Mouse (Mus musculus): ENCODE measurements around the gene 0610009B22Rik.

DNA sequence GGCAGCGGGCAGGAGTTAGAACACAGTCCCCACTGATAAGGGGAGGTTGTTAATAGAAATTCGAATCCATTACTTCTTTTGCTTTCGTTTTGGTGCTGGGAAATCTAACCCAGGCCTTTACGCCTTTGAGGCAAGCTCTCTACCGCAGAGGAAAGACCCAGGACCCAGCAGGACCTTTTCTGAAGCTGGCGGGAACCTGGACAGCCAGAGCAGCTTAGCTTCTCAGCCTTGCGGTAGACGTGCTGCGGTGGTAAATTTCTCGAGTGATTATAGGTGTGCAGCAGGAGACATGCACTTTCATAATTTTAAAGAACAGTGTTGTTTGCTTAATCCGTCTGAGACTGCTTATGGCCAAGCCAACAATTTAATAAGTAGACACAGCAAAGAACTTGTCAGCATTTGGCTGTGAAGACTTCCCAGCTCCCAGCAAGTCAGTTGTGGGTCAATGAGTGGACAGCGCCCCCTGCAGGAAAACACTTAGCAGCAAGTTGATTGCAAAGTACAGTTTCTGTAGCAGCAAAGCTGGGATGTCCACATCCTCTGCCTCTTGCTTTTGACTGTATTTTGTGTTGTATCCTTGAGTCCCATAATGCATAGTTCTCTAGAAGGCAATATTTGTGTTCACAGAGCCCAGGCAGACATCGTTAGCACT is 7.2 kb downstream of the 0610009B22Rik start:
- TF ChIP-seq MAX (IDR thresholded peaks at IDR 0.05; ENCODE audit: low read depth), result no peak
- TF ChIP-seq POLR2A (IDR thresholded peaks at IDR 0.05; ENCODE audit: insufficient read length, low read depth), result no peak
- no peak for TF ChIP-seq MYOD1 (IDR thresholded peaks at IDR 0.05; ENCODE audit: control insufficient read depth in 1 of 3, insufficient read length in 2 of 3, low read depth in 2 of 3)
- TF ChIP-seq E2F4 (IDR thresholded peaks at IDR 0.05; ENCODE audit: insufficient read depth), result no peak
- no peak for TF ChIP-seq SRF (IDR thresholded peaks at IDR 0.05; ENCODE audit: control insufficient read depth, insufficient read length, low read depth)
- no peak for TF ChIP-seq POLR2AphosphoS2 (IDR thresholded peaks at IDR 0.05; ENCODE audit: insufficient read length, low read depth)
